Mouse (Mus musculus) megakaryocyte, embryonic 14.5 days (primary cell): ENCODE results near the gene Rassf8. TPM values are rescaled to one million over a fixed set of nuclear protein-coding genes. Genes with fewer than 3 reads are reported as not detected.

Experiments
- H3K27me3 ChIP-seq: replicated peaks from 2 replicates; pipeline ENCODE3; 2012; ENCODE audit warnings: inconsistent platforms
- H3K36me3 ChIP-seq: replicated peaks from 2 replicates; pipeline ENCODE3; 2012; ENCODE audit warnings: low read length, inconsistent platforms, mixed read lengths
- H3K4me1 ChIP-seq: 2 replicates; pipeline ENCODE4 v1.6.1; 2012; ENCODE audit warnings: inconsistent platforms
- H3K4me3 ChIP-seq: replicated peaks from 2 replicates; pipeline ENCODE3; 2012; ENCODE audit warnings: moderate library complexity, mild to moderate bottlenecking, inconsistent platforms
- H3K9me3 ChIP-seq: 2 replicates; pipeline ENCODE4 v1.6.1; 2012; ENCODE audit warnings: inconsistent platforms
- FLI1 ChIP-seq: IDR thresholded peaks from 2 replicates; pipeline ENCODE4 v1.6.1; 2012; ENCODE audit warnings: low read length, inconsistent platforms, mixed read lengths
- GATA1 ChIP-seq: IDR thresholded peaks from 3 replicates; pipeline ENCODE4 v1.6.1; 2012; ENCODE audit warnings: mixed read lengths, low read length, inconsistent platforms, borderline replicate concordance
- polyA plus RNA-seq: library from polyadenylated mRNA; stranded (reverse); fragments of >175 nt; gene quantifications from 2 replicates; pipeline ENCODE4 v1.2.3, GENCODE M21; 2012; ENCODE audit warnings: low replicate concordance; ENCODE audit not compliant: insufficient read depth

Gene Rassf8
- polyA plus RNA-seq, 1 experiment, result 0.77 TPM

DNA sequence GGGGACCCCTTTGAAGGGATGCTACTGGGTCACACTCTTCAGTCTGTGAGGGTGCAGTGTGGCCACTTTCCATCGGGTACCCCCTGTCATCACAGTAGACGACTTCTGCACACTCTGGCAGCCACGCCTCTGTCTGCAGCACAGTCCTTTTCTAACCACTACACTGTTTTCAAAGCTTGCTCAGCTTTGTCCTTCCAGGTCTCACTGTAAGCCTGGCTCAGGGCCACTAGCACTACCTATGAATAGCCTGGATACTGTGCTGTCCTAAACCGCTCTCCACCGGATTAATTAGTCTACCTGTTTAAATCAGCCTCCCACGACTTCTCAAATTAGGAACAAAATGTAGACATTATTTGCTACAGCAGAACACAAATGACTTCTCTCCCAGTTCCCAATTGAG lies 63.5 kb downstream of the Rassf8 start:
- no peaks in the 10 kb centered on the region for H3K9me3 ChIP-seq
- H3K4me3 ChIP-seq, result no peak overlapping the region
- H3K27me3 ChIP-seq, result peaks cover 22% of the 10 kb centered on the region
- peaks cover 3% of the 10 kb centered on the region; the same call in 1 of the 2 replicates for H3K4me1 ChIP-seq
- H3K36me3 ChIP-seq, result no peaks in the 10 kb centered on the region
- TF ChIP-seq GATA1, result no peak
- TF ChIP-seq FLI1, result no peak

GRCm38 (mm10) chr6:145811174-145811573 lies 64.6 kb downstream of the Rassf8 start:
- no peaks in the 10 kb centered on the region for H3K36me3 ChIP-seq
- H3K27me3 ChIP-seq, result peaks cover 20% of the 10 kb centered on the region
- TF ChIP-seq FLI1 (no peak), GATA1 (no peak)
- H3K4me3 ChIP-seq, result no peak overlapping the region
- H3K4me1 ChIP-seq, result peaks cover 9% of the 10 kb centered on the region; the same call in 1 of the 2 replicates
- H3K9me3 ChIP-seq, result no peaks in the 10 kb centered on the region

DNA sequence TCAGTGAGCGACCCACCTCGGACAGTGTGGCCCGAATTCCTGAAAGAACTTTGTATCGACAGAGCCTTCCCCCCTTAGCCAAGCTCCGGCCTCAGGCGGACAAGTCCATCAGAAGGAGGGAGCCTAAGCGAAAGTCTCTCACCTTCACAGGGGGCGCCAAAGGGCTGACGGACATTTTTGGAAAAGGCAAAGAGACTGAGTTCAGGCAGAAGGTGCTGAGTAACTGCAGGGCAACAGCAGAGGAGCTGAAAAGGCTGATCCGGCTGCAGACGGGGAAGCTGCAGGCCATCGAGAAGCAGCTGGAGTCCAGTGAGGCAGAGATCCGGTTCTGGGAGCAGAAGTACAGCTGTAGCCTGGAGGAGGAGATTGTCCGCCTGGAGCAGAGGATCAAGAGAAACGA lies 68.7 kb downstream of the Rassf8 start:
- no peak for TF ChIP-seq FLI1
- TF ChIP-seq GATA1, result no peak
- Histone ChIP-seq H3K9me3 (no peaks in the 10 kb centered on the region), H3K36me3 (no peaks in the 10 kb centered on the region), H3K27me3 (peaks cover 9% of the 10 kb centered on the region), H3K4me1 (peaks cover 20% of the 10 kb centered on the region), H3K4me3 (no peak overlapping the region)

DNA sequence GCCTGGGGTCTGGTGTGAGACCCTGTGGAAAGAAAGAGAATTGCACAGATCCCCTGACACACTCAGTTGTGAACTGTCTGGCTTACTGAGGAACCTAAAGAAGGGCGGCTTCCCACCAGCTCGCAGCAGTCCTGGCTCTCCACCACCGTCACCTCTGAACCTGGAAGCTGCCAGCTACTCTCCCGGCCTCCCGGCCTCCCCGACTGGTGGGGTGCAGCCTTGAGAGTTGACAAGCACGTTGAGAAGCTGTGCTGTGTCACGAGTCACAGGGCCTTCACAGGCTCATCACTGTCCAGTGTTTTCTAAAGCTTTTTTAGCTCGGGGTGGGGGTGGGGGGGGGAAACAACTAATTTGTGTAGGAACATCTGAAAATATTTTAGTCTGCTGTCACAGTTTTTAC lies 72.6 kb downstream of the Rassf8 start:
- no peaks in the 10 kb centered on the region for H3K9me3 ChIP-seq
- no peak overlapping the region for H3K4me3 ChIP-seq
- H3K27me3 ChIP-seq, result peaks cover 5% of the 10 kb centered on the region
- H3K36me3 ChIP-seq, result no peaks in the 10 kb centered on the region
- TF ChIP-seq GATA1, result no peak
- no peak for TF ChIP-seq FLI1
- H3K4me1 ChIP-seq, result peaks cover 44% of the 10 kb centered on the region

GRCm38 (mm10) chr6:145822218-145822617 lies 75.7 kb downstream of the Rassf8 start:
- peaks cover 38% of the 10 kb centered on the region for H3K4me1 ChIP-seq
- H3K4me3 ChIP-seq, result no peak overlapping the region
- no peaks in the 10 kb centered on the region for H3K27me3 ChIP-seq
- H3K9me3 ChIP-seq, result peaks cover 5% of the 10 kb centered on the region; the same call in 1 of the 2 replicates
- H3K36me3 ChIP-seq, result no peaks in the 10 kb centered on the region
- TF ChIP-seq GATA1 (no peak), FLI1 (no peak)

DNA sequence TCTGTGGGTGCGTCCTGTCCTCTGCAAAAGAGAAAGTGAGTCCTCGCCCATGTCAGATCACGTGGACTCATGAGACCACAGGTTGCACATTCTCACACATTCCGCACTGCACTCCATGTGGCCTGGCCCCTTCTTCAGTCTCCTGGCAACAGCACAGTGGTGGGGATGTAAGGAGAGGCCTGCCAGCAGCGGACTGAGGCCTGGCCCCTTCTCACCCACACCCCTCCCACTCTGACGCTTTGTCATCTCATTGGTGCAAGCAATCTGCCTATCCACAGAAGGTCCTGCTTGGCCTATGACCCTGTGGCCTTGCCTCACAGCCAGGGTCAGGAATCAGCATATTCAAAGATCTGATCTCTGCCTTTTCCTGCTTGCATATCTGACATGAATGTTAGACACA lies 76.6 kb downstream of the Rassf8 start:
- no peaks in the 10 kb centered on the region for H3K36me3 ChIP-seq
- H3K4me3 ChIP-seq, result peak overlapping the region; percentile 76
- H3K9me3 ChIP-seq, result peaks cover 5% of the 10 kb centered on the region; the same call in 1 of the 2 replicates
- H3K4me1 ChIP-seq, result peaks cover 39% of the 10 kb centered on the region
- H3K27me3 ChIP-seq, result peaks cover under 1% of the 10 kb centered on the region
- TF ChIP-seq FLI1 (no peak), GATA1 (no peak)

GRCm38 (mm10) chr6:145823588-145824234 lies 77.2 kb downstream of the Rassf8 start:
- Histone ChIP-seq H3K9me3 (peaks cover 5% of the 10 kb centered on the region; the same call in 1 of the 2 replicates), H3K36me3 (no peaks in the 10 kb centered on the region), H3K4me3 (peak overlapping the region; percentile 66), H3K27me3 (peaks cover 3% of the 10 kb centered on the region), H3K4me1 (peaks cover 42% of the 10 kb centered on the region)
- no peak for TF ChIP-seq FLI1
- TF ChIP-seq GATA1, result no peak; the same call in 2 of the 3 replicates

DNA sequence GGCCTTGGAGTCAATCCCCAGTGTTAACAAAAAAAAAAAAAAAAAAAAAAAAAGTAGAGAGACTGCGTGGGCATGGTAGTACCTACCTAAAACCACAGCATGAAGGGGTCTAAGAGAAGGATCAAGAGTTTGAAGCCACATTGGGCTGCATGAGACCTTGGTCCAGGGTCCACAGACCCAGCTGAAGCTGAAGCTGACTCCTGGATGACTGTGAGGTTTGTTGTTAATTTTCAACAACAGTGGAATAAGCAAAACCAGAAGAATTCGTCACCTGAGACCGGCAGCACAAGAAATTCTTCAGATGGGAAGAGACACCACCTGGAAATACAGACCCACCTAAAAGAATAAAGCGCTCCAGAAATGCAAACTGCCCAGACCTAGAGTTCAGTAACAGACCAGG lies 79.8 kb downstream of the Rassf8 start:
- TF ChIP-seq FLI1 (no peak), GATA1 (no peak)
- H3K36me3 ChIP-seq, result no peaks in the 10 kb centered on the region
- peaks cover 39% of the 10 kb centered on the region for H3K4me1 ChIP-seq
- peaks cover 5% of the 10 kb centered on the region; the same call in 1 of the 2 replicates for H3K9me3 ChIP-seq
- H3K4me3 ChIP-seq, result no peak overlapping the region
- H3K27me3 ChIP-seq, result peaks cover 13% of the 10 kb centered on the region

DNA sequence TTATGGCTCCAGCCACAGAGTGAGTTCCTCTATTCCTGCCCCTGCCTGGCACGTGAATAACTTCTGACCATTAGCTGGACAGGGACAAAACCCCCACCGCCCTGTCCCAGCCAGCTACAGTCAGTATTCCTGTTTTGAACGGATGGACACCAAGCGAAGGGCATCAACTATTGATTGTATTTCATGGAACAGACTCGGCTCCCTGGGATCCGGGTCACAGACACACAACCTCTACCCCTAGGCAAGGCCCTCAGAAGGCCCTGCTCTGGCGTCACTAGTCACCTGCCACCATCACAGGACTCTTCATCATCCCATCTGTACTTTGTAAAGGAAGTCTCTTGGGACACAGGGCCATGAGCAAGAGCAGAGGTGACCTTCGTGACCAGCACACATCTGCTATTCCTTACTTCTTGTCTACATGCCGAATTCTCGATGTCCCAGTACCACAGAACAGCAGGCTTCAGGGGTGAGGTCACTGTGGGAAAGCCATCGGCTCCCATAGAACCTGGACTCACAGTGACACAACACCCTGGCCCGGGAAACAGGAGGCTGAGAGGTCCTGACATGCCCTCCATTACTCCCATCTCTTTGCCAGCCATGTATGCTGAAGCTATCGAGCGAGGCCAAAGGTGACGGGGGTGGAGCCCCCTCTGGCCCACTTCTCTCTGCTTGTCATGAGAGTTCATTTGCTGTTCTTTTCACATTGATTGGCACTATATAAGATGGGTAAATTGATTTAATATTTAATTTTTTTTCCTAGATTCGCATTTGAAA lies 82.7 kb downstream of the Rassf8 start:
- no peaks in the 10 kb centered on the region for H3K36me3 ChIP-seq
- peaks cover 14% of the 10 kb centered on the region for H3K4me1 ChIP-seq
- H3K9me3 ChIP-seq, result peaks cover 5% of the 10 kb centered on the region; the same call in 1 of the 2 replicates
- no peak overlapping the region for H3K4me3 ChIP-seq
- peaks cover 19% of the 10 kb centered on the region for H3K27me3 ChIP-seq
- TF ChIP-seq FLI1, result no peak
- no peak for TF ChIP-seq GATA1

GRCm38 (mm10) chr6:145830117-145830516 lies 83.6 kb downstream of the Rassf8 start:
- H3K4me1 ChIP-seq, result peaks cover 17% of the 10 kb centered on the region
- no peaks in the 10 kb centered on the region for H3K36me3 ChIP-seq
- H3K9me3 ChIP-seq, result peaks cover 5% of the 10 kb centered on the region; the same call in 1 of the 2 replicates
- H3K4me3 ChIP-seq, result no peak overlapping the region
- TF ChIP-seq FLI1 (no peak), GATA1 (no peak)
- H3K27me3 ChIP-seq, result peaks cover 19% of the 10 kb centered on the region
